Mouse (Mus musculus): ENCODE results near the gene Chst15.

Gene Chst15

DNA sequence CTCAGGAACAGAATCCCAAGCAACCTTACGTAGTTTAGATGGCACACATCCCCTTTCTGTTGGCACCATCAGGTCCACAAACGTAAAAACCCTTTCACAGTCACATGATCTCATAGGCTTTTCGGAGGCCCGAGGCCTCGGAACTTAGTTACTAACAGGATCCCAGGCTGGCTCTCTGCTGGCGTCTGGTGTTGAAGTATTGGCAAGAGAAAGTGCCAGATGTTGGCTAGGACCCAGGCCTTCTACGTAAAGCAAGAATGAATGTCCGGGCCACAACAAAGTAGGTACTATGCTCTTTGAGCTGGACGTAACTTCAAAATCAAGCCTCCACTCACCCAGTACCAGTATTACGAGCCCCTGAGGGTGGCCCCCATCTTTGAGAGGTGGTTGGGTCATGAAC, 103.0 kb downstream of the Chst15 start:
- no peak for DNase-seq

GRCm38 (mm10) chr7:132213460-132213859, 103.6 kb downstream of the Chst15 start:
- DNase-seq, result peak; percentile 83

GRCm38 (mm10) chr7:132211920-132212701, 104.9 kb downstream of the Chst15 start:
- no peak for DNase-seq

- DNase-seq, result no peak
These were observed 106.4 kb downstream of the Chst15 start for GRCm38 (mm10) chr7:132210616-132211015.

GRCm38 (mm10) chr7:132208946-132209651, 107.9 kb downstream of the Chst15 start:
- peak; percentile 35 for DNase-seq

DNA sequence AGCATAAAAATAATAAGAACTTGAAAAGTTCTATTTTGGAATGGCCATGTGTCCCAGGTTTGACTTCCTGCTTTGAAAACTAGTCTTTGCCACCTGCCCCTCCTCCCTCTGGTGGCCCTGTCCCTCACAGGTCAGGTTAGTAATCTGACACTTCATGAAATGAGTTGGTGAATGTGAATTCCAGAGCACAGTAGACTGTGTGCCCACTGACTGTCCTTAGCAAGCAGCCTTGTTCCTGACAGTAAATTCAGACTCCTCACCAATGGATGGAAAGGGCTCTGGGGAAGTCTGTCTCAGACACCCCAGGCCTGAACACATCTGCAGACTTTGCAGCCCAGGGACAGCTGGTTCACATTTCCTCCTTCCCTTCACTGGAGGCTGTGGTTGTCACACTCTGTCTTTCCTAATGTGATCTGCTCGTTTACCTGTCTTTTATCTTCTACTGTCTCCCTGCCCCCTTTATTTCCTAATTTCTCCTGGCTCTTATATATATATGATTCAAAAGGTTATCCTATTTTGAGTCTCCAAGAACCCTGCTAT, 112.9 kb downstream of the Chst15 start:
- no peak for DNase-seq

DNA sequence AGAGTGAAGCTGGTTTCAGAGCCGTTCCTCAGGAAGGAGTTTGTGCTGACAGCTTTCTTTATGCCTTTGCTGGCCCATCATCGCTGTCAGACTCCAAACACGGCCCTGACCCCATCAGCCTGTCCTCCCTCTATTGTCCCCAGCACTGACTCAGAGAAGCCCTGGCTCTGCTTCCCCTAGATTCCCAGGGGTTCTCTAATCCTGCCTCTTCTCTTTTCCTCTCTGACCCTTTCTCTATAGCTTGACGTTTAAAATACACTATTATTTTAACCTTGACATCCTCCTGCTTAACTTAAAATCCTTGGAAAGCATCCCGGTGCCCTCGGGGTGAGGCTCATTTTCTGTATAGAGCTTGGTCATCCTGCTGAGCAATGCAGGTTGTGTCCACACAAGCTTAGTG, 117.3 kb downstream of the Chst15 start:
- DNase-seq, result no peak

GRCm38 (mm10) chr7:132198806-132199205, 118.2 kb downstream of the Chst15 start:
- no peak for DNase-seq

GRCm38 (mm10) chr7:132197817-132198475, 119.1 kb downstream of the Chst15 start:
- DNase-seq, result no peak

- DNase-seq, result no peak
These were observed 120.4 kb downstream of the Chst15 start for GRCm38 (mm10) chr7:132196581-132196980.

GRCm38 (mm10) chr7:132193606-132194005, 123.4 kb downstream of the Chst15 start:
- DNase-seq, result no peak

GRCm38 (mm10) chr7:132187456-132187855, 129.6 kb downstream of the Chst15 start:
- no peak for DNase-seq
